Mouse (Mus musculus): ENCODE measurements around the gene Iltifb. TPM values are rescaled to one million over a fixed set of nuclear protein-coding genes. Genes with fewer than 3 reads are reported as not detected.
"Not testable (repeated sequence)": the region's sequence is repeated elsewhere in the genome, so short reads cannot be mapped to it uniquely, and the experiment has no call there.

Gene Iltifb
- polyA plus RNA-seq (2015; fragmentation: Nextera tagmentation; extraction: Ambion mirVana): not detected in 2 replicates

DNA sequence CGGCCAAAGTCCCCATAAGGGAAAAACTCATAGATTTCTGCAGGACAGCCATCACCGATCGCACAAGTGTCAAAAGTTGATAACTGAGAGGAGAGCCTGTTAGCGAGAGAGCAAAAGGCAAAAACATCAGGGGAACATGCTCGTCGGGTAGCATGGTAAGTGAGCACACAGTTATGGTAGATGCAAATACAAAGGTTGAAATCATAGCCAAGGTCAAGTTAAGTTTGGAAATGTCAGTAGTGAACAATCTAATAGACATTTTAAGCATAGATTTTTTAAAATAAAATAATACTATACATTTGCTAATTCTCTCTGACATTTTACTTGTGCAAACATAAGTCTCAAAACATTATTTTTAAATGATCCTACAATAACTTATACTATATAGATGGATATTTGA lies at the start of gene Iltifb:
Gene Iltifb, minus strand, starts transcription at position 101 of the 400 bp plus-strand sequence.
- Histone ChIP-seq H3K9me3 (no peaks in the 10 kb centered on the region), H3K4me1 (no peaks in the 10 kb centered on the region), H3K9ac (no peak within 1 kb of the TSS), H3K4me3 (no peak within 1 kb of the TSS), H3K27ac (no peak within 1 kb of the TSS), H3K27me3 (no peaks in the 10 kb centered on the region), H3K36me3 (no peaks in the 10 kb centered on the region), H3K4me2 (no peak within 1 kb of the TSS)
- 92% methylated on average over 6 of the region's 6 CpGs for whole genome bisulfite sequencing
- no peak for ATAC-seq (ENCODE audit: insufficient number of reproducible peaks, insufficient read depth, low FRiP score, low TSS enrichment, low read depth)

DNA sequence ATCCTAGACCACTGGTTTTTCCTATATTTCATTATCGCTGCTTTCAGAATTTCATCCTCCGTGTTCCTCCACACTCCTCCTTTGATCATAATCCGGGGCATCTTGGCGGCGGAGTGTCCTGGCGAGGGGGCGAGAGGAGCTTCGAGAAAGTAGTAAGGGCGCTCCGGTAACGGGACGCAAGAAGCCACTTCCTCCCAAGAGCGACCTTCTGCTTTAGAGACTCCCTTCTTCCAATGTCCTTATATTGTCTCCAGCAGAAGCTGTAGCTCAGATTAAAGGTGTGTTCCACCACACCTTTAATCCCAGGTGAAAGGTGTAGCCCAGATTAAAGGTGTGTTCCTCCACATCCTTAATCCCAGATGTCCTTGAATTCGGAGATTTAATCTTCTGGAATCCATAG lies 48.3 kb upstream of the Iltifb start, which contains the start of gene Gm9046:
Gene Gm9046, minus strand, starts transcription at position 101 of the 400 bp plus-strand sequence.
- not testable (repeated sequence) for H3K4me3 ChIP-seq; ATAC-seq (ENCODE audit: insufficient number of reproducible peaks, insufficient read depth, low FRiP score, low TSS enrichment, low read depth); H3K4me2 ChIP-seq; H3K4me1 ChIP-seq; H3K27me3 ChIP-seq; H3K9ac ChIP-seq; H3K36me3 ChIP-seq; H3K9me3 ChIP-seq; H3K27ac ChIP-seq
- WGBS: no CpG with 5 or more reads among the region's 14 CpGs

DNA sequence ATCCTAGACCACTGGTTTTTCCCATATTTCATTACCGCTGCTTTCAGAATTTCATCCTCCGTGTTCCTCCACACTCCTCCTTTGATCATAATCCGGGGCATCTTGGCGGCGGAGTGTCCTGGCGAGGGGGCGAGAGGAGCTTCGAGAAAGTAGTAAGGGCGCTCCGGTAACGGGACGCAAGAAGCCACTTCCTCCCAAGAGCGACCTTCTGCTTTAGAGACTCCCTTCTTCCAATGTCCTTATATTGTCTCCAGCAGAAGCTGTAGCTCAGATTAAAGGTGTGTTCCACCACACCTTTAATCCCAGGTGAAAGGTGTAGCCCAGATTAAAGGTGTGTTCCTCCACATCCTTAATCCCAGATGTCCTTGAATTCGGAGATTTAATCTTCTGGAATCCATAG lies 42.9 kb upstream of the Iltifb start, which contains the start of gene Gm9045:
Gene Gm9045, minus strand, starts transcription at position 101 of the 400 bp plus-strand sequence.
- H3K27ac ChIP-seq; H3K9ac ChIP-seq; H3K4me3 ChIP-seq; H3K4me1 ChIP-seq; H3K9me3 ChIP-seq; H3K36me3 ChIP-seq; ATAC-seq (ENCODE audit: insufficient number of reproducible peaks, insufficient read depth, low FRiP score, low TSS enrichment, low read depth); H3K4me2 ChIP-seq; H3K27me3 ChIP-seq: not testable (repeated sequence)
- no CpG with 5 or more reads among the region's 14 CpGs for WGBS

DNA sequence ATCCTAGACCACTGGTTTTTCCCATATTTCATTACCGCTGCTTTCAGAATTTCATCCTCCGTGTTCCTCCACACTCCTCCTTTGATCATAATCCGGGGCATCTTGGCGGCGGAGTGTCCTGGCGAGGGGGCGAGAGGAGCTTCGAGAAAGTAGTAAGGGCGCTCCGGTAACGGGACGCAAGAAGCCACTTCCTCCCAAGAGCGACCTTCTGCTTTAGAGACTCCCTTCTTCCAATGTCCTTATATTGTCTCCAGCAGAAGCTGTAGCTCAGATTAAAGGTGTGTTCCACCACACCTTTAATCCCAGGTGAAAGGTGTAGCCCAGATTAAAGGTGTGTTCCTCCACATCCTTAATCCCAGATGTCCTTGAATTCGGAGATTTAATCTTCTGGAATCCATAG lies 37.5 kb upstream of the Iltifb start, which contains the start of gene Gm9044:
Gene Gm9044, minus strand, starts transcription at position 101 of the 400 bp plus-strand sequence.
- not testable (repeated sequence) for H3K36me3 ChIP-seq; H3K27me3 ChIP-seq; H3K4me1 ChIP-seq; H3K9me3 ChIP-seq; ATAC-seq (ENCODE audit: insufficient number of reproducible peaks, insufficient read depth, low FRiP score, low TSS enrichment, low read depth); H3K4me2 ChIP-seq; H3K27ac ChIP-seq; H3K9ac ChIP-seq; H3K4me3 ChIP-seq
- no CpG with 5 or more reads among the region's 14 CpGs for WGBS

DNA sequence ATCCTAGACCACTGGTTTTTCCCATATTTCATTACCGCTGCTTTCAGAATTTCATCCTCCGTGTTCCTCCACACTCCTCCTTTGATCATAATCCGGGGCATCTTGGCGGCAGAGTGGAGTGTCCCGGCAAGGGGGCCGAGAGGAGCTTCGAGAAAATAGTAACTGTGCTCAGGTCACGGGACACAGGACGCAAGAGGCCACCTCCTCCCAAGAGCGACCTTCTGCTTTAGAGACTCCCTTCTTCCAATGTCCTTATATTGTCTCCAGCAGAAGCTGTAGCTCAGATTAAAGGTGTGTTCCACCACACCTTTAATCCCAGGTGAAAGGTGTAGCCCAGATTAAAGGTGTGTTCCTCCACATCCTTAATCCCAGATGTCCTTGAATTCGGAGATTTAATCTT lies 32.0 kb upstream of the Iltifb start, which contains the start of gene Gm9040:
Gene Gm9040, minus strand, starts transcription at position 101 of the 400 bp plus-strand sequence.
- H3K9me3 ChIP-seq; H3K9ac ChIP-seq; H3K27ac ChIP-seq; H3K4me2 ChIP-seq; ATAC-seq (ENCODE audit: insufficient number of reproducible peaks, insufficient read depth, low FRiP score, low TSS enrichment, low read depth); H3K27me3 ChIP-seq; H3K4me3 ChIP-seq; H3K4me1 ChIP-seq; H3K36me3 ChIP-seq: not testable (repeated sequence)
- no CpG with 5 or more reads among the region's 11 CpGs for WGBS

DNA sequence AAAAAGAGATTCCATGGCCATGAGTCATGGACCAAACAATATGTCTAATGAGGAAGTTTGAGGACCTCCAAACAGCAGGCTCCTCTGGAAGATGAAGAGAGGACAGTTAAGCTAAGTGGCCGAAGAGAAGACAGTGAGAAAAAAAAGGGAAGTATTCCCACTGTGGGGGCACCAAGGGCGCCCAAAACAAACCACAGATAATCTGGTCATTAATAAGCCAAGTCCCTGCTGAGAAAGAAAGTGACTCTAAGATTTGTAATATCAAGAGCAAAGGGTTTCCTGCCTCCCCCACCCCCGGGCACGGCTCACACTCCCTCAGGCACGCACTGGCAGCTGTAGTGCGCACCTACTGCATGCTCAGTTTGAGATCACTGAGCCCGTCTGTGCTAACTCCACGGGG lies 24.2 kb upstream of the Iltifb start:
- Histone ChIP-seq H3K4me1 (no peaks in the 10 kb centered on the region), H3K4me2 (no peak overlapping the region), H3K27me3 (no peaks in the 10 kb centered on the region), H3K9me3 (no peaks in the 10 kb centered on the region), H3K9ac (no peak overlapping the region), H3K36me3 (no peaks in the 10 kb centered on the region), H3K4me3 (no peak overlapping the region), H3K27ac (no peak overlapping the region)
- ATAC-seq (ENCODE audit: insufficient number of reproducible peaks, insufficient read depth, low FRiP score, low TSS enrichment, low read depth): no peak
- 83% methylated on average over 8 of the region's 8 CpGs for WGBS

DNA sequence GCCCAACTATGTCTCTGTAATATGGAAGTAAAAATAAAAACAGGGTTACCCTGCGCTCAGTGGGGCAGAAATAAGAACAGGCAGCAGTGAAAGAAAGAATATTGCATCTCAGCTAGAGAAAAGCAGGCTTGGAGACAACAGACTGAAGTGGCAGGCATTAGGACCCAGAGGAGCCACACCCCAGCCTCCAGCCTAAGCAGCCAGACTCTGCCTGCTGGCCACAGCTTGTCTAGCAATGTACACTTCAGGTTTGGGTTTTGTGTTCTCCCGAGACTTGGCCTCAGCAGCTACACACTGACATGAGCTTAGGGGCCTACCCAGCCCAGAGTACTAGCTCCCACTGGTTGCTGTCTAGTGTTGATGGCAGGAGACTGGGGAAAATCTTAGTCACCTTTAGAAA lies 7.3 kb upstream of the Iltifb start:
- not testable (repeated sequence) for H3K4me2 ChIP-seq; H3K9ac ChIP-seq; H3K4me3 ChIP-seq; H3K27ac ChIP-seq; H3K27me3 ChIP-seq; H3K4me1 ChIP-seq; H3K9me3 ChIP-seq; H3K36me3 ChIP-seq; ATAC-seq (ENCODE audit: insufficient number of reproducible peaks, insufficient read depth, low FRiP score, low TSS enrichment, low read depth)
- WGBS: 41% methylated on average over 2 of the region's 2 CpGs

DNA sequence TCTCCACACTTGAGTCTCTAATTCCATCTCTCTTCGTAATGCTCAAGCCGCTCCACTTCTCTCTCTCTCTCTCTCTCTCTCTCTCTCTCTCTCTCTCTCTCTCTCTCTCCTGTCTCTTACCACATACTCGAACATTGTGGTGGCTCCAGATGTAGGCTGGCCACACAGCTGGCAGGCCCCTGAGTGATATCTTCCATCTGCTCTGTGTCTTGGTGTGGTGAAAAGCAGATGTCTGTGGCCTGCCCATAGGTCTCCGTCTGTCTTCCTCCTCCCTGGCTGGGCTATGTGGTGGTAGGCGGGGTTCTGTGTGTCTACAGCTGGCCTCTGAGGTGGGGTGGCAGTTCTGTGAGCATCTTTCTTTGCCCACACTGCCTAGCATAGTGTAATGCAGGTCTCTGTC lies 11.8 kb downstream of the Iltifb start:
- ATAC-seq (ENCODE audit: insufficient number of reproducible peaks, insufficient read depth, low FRiP score, low TSS enrichment, low read depth); H3K27ac ChIP-seq; H3K4me1 ChIP-seq; H3K36me3 ChIP-seq; H3K4me3 ChIP-seq; H3K4me2 ChIP-seq; H3K27me3 ChIP-seq; H3K9me3 ChIP-seq; H3K9ac ChIP-seq: not testable (repeated sequence)
- WGBS: 67% methylated on average over 3 of the region's 5 CpGs

DNA sequence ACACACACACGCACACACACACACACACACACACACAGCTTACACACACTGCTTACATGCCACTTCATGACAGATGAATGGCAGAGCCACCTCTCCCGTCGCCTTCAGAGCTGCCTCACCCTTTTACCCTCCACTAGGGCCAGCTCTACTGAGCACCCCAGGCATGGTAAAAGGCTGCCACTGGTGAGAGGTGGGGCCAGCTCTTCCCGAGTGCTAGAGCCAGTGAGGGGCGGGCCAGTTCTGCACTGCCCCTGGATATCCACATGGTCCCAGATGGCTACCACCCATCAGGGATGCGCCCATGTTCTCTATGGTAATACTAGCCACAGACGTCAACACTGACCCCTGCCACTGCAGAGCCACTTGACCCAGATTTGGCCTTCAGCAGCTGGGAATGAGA lies 12.3 kb downstream of the Iltifb start:
- H3K9me3 ChIP-seq; H3K4me3 ChIP-seq; H3K36me3 ChIP-seq; ATAC-seq (ENCODE audit: insufficient number of reproducible peaks, insufficient read depth, low FRiP score, low TSS enrichment, low read depth); H3K27ac ChIP-seq; H3K4me1 ChIP-seq; H3K9ac ChIP-seq; H3K4me2 ChIP-seq; H3K27me3 ChIP-seq: not testable (repeated sequence)
- 81% methylated on average over 7 of the region's 7 CpGs for WGBS

DNA sequence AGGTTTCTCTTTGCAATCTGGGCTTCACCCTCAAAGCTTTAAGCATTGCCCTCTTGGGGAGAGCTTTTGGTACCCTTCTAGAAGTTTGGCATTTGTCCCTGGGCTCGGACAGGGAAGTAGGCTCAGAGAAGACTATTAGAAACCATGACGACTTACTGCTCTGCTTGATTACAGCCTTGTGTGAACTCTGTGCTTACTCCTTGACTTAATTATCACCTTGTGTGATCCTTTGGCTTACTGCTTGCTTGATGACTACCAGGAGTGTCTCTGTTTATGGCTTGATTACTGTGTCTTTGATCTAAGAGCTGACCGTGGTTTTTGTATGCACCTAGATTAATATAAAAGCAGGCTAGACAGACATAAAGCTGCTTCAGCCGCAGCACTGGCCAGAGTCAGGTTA lies 16.8 kb downstream of the Iltifb start:
- WGBS: no CpG with 5 or more reads among the region's 4 CpGs
- H3K4me1 ChIP-seq; H3K27ac ChIP-seq; H3K36me3 ChIP-seq; H3K4me2 ChIP-seq; ATAC-seq (ENCODE audit: insufficient number of reproducible peaks, insufficient read depth, low FRiP score, low TSS enrichment, low read depth); H3K4me3 ChIP-seq; H3K27me3 ChIP-seq; H3K9ac ChIP-seq; H3K9me3 ChIP-seq: not testable (repeated sequence)

DNA sequence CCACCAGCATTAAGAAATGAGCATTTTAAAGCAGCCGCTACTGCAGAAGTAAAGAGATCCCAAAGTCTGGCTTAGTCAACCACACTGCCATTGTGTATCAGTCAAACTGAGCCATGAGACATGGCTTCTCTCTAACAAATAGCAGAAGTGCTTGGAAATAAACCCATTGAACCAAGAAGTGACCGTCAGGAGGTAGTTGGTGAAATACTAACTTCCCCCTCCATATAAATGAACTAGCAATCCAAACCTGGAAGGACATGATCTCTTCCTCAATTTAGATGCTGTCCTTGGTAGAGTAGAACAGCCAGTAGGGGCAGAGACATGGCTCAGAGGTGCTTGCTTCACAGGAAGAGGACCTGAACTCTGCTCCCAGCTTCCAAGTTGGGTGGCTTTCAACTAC lies 23.4 kb downstream of the Iltifb start:
- not testable (repeated sequence) for H3K4me3 ChIP-seq; H3K27ac ChIP-seq; ATAC-seq (ENCODE audit: insufficient number of reproducible peaks, insufficient read depth, low FRiP score, low TSS enrichment, low read depth); H3K27me3 ChIP-seq; H3K9ac ChIP-seq; H3K4me1 ChIP-seq; H3K9me3 ChIP-seq; H3K36me3 ChIP-seq; H3K4me2 ChIP-seq
- WGBS: 100% methylated on average over 1 of the region's 2 CpGs

DNA sequence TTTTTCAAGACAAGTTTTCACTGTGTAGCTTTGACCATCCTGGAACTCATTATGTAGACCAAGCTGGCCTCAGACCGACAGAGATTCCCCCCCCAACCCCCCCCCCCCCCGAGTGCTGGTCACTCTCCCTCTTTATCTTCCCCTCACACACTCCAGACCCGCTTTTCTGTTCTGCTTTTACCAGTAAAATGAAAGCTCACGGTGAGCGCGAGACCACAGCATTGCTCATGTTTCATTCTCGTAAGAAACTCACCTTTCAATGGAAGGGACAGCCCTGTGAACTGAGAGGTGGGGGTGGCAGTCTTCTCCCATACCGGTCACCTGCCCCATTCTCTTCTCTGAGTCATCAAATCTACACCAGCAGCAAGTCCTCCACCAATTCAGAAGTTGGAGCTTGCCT lies 26.0 kb downstream of the Iltifb start:
- not testable (repeated sequence) for H3K9ac ChIP-seq; H3K4me1 ChIP-seq; H3K27me3 ChIP-seq; H3K27ac ChIP-seq; ATAC-seq (ENCODE audit: insufficient number of reproducible peaks, insufficient read depth, low FRiP score, low TSS enrichment, low read depth); H3K4me2 ChIP-seq; H3K9me3 ChIP-seq; H3K36me3 ChIP-seq; H3K4me3 ChIP-seq
- 66% methylated on average over 2 of the region's 8 CpGs for WGBS

DNA sequence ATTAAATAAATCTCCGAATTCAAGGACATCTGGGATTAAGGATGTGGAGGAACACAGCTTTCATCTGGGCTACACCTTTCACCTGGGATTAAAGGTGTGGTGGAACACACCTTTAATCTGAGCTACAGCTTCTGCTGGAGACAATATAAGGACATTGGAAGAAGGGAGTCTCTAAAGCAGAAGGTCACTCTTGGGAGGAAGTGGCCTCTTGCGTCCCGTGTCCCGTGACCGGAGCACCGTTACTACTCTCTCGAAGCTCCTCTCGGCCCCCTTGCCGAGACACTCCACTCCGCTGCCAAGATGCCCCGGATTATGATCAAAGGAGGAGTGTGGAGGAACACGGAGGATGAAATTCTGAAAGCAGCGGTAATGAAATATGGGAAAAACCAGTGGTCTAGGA lies 36.5 kb downstream of the Iltifb start, which contains the start of gene Gm32802:
Gene Gm32802, plus strand, starts transcription at position 301 of the 400 bp plus-strand sequence.
- not testable (repeated sequence) for H3K27me3 ChIP-seq; H3K4me1 ChIP-seq; H3K36me3 ChIP-seq; H3K9me3 ChIP-seq; H3K4me2 ChIP-seq; H3K4me3 ChIP-seq; ATAC-seq (ENCODE audit: insufficient number of reproducible peaks, insufficient read depth, low FRiP score, low TSS enrichment, low read depth); H3K27ac ChIP-seq; H3K9ac ChIP-seq
- WGBS: no CpG with 5 or more reads among the region's 13 CpGs

Measured in embryonic facial prominence, embryonic 13.5 days (tissue).